In the genomic region with DNA sequence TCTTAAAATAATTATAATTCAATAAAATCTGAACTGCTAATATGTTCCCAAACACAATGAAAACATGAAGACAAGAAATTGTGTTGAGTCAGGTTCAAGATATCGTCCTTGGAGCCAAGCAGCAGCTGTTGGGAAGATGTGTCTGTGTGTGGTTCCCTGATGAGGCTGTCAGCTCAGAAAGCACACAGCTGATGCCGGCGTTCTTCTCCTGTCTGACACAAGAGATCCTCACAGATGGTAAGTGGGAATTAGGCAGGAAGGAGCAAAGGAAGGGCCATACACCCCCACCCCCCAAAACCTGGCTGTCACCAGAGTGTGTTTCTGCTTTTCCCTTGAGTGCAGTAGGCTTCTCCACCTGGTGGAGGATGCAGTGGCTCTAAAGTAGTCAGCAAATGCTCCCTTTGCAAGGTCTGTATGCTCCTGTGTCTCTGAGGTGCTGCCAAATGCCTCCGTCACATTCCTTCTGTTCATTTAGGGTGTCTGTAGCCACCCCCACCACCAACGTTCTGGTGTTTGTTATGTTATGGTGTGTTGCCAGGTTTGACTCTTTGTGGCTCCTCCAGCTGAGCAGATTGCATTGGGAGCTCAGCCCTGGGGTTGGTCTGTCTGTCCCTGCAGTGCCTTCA, we compare ENCODE assay signal across 12 mouse cellular contexts.
A peak's percentile ranks its signal among the peaks of the same experiment; 100 is the strongest.
DNase-seq lines count a peak whose midpoint lies in the region; ATAC-seq and TF ChIP-seq lines count a peak whose summit lies in the region.
"Had no signal": no experiment of that assay in that cellular context is flagged by ENCODE, and none has a peak within 500 bp of the region (broad histone marks: within the 10 kb centered on the region; RNA-seq: fewer than 3 reads in every experiment).

No protein-coding gene starts in this region.

- H3K36me3 ChIP-seq in ES-E14 (ENCODE audit: control insufficient read depth, insufficient read depth, low read length, poor library complexity, severe bottlenecking), result no peaks in the 10 kb centered on the region
- H3K36me3 ChIP-seq in hindbrain, embryonic 12.5 days, result no peaks in the 10 kb centered on the region
- H3K36me3 ChIP-seq: embryonic facial prominence, embryonic 15.5 days had no signal

- in situ Hi-C loops in ES-E14 (cut with MboI; ENCODE audit: low sequenced_read_pairs in 2 of 2, unreplicated experiment in 2 of 2), result no loop called here

- H3K27ac ChIP-seq in ES-E14 (ENCODE audit: insufficient read depth, low read depth, low read length, poor library complexity, severe bottlenecking), result peak overlapping the region; percentile 1; the same call in 1 of the 2 replicates
- H3K27ac ChIP-seq in hindbrain, embryonic 12.5 days, result peak overlapping the region; percentile 7; the same call in 1 of the 2 replicates
- H3K27ac ChIP-seq: embryonic facial prominence, embryonic 15.5 days had no signal

- H3K4me2 ChIP-seq in hindbrain, embryonic 12.5 days (replicated peaks), result no peak overlapping the region
- H3K4me2 ChIP-seq: embryonic facial prominence, embryonic 15.5 days had no signal

- WGBS in hindbrain, embryonic 12.5 days, result 44% methylated on average over 5 of the region's 5 CpGs

- H3K27me3 ChIP-seq in hindbrain, embryonic 12.5 days, result no peaks in the 10 kb centered on the region
- H3K27me3 ChIP-seq: embryonic facial prominence, embryonic 15.5 days had no signal

- peaks cover 0 to 2% of the 10 kb centered on the region in 2 experiments; a peak in 1 of 4 replicates for H3K4me1 ChIP-seq in ES-E14 (ENCODE audit: control insufficient read depth in 2 of 2, insufficient read depth in 2 of 2, low read length in 2 of 2, poor library complexity in 1 of 2)
- peaks cover 8% of the 10 kb centered on the region for H3K4me1 ChIP-seq in hindbrain, embryonic 12.5 days

- no peak overlapping the region for H3K9ac ChIP-seq in ES-E14 (ENCODE audit: insufficient read depth, low read depth, low read length, poor library complexity, severe bottlenecking)
- H3K9ac ChIP-seq in hindbrain, embryonic 12.5 days, result no peak overlapping the region
- H3K9ac ChIP-seq: embryonic facial prominence, embryonic 15.5 days had no signal

- DNase-seq in ES-E14 (ENCODE audit: low read depth, low spot score), result no peak
- peak; percentile 8 for DNase-seq in R1 (ENCODE audit: low read depth, low spot score)
- DNase-seq in left cerebral cortex, adult 18-20 months (ENCODE audit: low spot score in 2 of 2), result peak; percentile 38 to 58
- DNase-seq in thymus, postnatal 0 days (ENCODE audit: low spot score), result no peak
- DNase-seq in urinary bladder, postnatal 25 days (ENCODE audit: low spot score), result no peak
- no peak for DNase-seq in yolk sac, embryonic 10.5 days (ENCODE audit: low spot score)
- no peak for DNase-seq in urinary bladder, adult 18-20 months (ENCODE audit: low spot score in 2 of 2)
- DNase-seq: kidney, postnatal 25 days; lung, adult 2 months had no signal

- no peak overlapping the region for H3K4me3 ChIP-seq in ES-E14 (ENCODE audit: insufficient read depth in 1 of 2, low read depth in 1 of 2, low read length in 2 of 2, poor library complexity in 1 of 2, severe bottlenecking in 1 of 2)
- no peak overlapping the region for H3K4me3 ChIP-seq in hindbrain, embryonic 12.5 days
- H3K4me3 ChIP-seq: embryonic facial prominence, embryonic 15.5 days; myocyte had no signal

- ATAC-seq in hindbrain, embryonic 12.5 days (ENCODE audit: low FRiP score), result no peak

- no peaks in the 10 kb centered on the region for H3K9me3 ChIP-seq in ES-E14 (ENCODE audit: control insufficient read depth, insufficient read depth, low read depth, low read length)
- H3K9me3 ChIP-seq in hindbrain, embryonic 12.5 days (replicated peaks), result no peaks in the 10 kb centered on the region
- H3K9me3 ChIP-seq: embryonic facial prominence, embryonic 15.5 days had no signal

TF ChIP-seq in ES-E14, 5 proteins besides CTCF, POLR2A, EP300 and RAD21:
- TF ChIP-seq HCFC1 (IDR thresholded peaks at IDR 0.05; ENCODE audit: borderline replicate concordance, insufficient read depth, low read length) (no peak), CHD2 (IDR thresholded peaks at IDR 0.05; ENCODE audit: low read depth, low read length) (no peak), ZNF384 (IDR thresholded peaks at IDR 0.05; ENCODE audit: low read depth, low read length) (no peak), ZC3H11A (IDR thresholded peaks at IDR 0.05; ENCODE audit: borderline replicate concordance, low read depth, low read length) (no peak), MAFK (IDR thresholded peaks at IDR 0.05; ENCODE audit: insufficient read depth, low read depth, low read length) (no peak)

Comparison
In these comparisons a context has a peak if more than half of its experiments do, and no peak if none do; other contexts are left out.
1. DNase-seq: peak in R1 (single experiment) and left cerebral cortex, adult 18-20 months (2 of 2); none in ES-E14 (single experiment), thymus, postnatal 0 days (single experiment), urinary bladder, postnatal 25 days (single experiment), yolk sac, embryonic 10.5 days (single experiment) and urinary bladder, adult 18-20 months (0 of 2).